Mouse (Mus musculus): ENCODE measurements around the gene Ralgapa2. TPM values are rescaled to one million over a fixed set of nuclear protein-coding genes. Genes with fewer than 3 reads are reported as not detected.
A peak's percentile ranks its signal among the peaks of the same experiment; 100 is the strongest.

The Ralgapa2 gene
- total RNA-seq, 2 experiments from 2014 or later, result 20.3 to 22.5 TPM

DNA sequence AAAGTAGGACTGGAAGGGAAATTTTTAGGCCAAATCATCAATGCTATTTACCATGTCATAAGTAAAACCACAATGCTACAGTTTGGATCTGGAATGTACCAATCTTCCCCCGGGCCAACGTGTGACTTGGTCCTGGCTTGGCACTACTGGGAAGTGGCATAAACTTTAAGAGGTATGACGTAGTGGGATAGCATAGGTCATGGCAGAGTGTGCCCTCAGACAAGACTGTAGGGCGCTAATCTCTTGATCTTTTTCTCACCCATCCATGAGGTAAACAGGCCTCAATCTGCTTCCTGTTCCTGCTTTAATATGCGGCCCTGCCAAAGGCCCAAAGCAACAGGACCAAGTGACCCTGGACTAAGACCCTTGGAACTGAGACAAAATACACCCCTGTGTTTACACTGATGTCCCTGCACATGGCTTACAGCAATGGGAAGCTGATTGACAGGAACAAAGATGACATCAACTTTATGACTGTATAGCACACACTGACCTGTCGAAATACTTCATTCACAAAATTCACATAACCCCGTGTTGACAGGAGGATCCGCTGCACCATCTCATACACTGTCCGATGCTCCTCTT is 68.8 kb downstream of the Ralgapa2 start:
- DNase-seq (ENCODE audit: low spot score in 2 of 2), result no peak

DNA sequence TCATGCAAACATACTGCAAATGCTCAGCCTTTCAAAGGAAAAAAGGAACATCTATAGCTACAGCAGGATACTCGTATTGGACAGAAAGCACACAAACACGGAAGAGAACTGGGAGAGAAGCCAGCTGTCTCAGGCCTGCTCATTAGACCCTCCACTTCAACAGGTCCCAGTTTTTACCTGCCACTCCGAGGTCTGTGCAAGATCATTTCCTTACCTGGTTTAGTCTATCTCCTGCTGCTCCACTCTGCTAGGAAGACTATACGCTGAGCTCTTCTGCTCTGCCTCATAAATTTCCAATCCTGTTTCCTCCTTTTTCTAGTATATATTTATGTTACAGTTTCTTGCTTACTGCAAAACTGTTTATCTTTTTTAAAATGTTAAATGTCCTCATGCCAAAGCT is 70.4 kb downstream of the Ralgapa2 start:
- DNase-seq (ENCODE audit: low spot score in 2 of 2), result no peak

DNA sequence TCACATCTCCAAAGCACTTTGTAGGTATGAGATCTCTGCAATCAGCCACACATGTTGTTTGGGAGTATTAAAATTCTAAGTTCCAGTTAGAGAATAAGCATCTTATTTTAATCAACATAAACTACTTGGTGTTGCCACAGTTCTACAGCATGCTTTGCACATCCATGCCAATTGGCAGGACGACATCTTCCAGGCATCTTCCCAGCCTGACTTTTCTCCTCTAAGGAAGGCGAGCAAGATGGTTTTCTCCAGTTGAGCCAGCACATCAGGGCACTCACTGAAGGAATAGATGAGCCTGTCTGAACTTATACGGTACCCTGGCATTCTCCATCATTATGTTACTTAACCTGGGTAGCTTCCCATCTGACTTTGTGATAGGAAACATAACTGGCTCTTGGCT is 83.4 kb downstream of the Ralgapa2 start:
- DNase-seq (ENCODE audit: low spot score in 2 of 2), result no peak

DNA sequence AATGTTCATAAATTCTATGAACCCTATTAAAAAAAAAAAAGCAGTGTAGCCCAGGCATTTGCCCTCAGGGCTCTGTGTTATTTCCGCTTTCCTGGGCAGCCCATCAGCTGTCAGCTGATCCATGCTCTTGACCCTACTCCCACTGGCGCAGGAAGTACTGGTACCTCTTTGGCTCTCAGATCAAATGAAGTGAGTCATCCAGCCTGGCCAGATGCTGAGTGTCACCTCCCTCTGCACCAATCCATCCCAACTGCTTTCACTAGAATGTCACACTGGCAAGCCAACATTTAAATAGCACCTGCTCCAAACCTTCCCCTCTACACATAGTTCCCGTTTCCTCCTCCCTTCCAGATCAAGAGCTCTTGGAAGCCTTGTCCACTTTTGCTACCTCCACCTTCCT is 84.8 kb downstream of the Ralgapa2 start:
- DNase-seq (ENCODE audit: low spot score in 2 of 2), result no peak

DNA sequence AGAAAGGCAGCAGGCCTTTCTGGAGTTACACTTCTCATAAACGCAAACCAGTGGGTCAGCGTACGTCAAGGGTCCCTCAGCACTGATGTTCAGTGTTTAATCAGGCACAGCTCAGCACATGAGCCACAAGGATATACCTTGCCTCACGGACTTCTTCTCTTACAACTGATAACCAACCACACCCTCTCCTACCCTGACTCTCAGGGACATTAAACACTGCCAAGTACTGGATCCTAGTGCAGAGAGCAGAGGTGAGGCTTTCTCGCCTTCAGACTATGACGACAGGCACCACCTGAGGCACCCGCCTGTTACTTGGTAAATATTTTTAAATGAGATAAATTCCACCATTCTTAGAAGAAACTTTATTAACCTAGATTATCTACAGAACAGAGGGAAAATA is 85.8 kb downstream of the Ralgapa2 start:
- DNase-seq (ENCODE audit: low spot score in 2 of 2), result no peak

DNA sequence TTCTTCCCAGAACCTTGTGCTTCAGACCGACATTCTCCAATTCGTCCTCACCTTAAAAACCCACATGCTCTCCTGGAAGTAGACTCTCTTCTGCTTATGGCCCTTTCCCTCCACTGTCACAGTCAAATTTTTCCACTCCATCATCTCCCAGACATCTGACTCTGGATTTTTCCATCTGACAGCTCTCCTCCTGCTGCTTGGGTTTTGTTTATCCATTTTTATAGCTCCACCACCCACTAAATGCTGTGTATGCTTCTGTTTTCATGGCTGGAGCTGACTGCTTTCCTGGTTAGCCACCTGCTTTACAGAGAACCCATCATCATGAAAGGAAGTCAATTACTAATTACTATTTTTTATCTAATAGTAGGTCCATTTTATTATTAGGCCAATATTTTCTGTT is 86.9 kb downstream of the Ralgapa2 start:
- DNase-seq (ENCODE audit: low spot score in 2 of 2), result peak; percentile 13 to 64

DNA sequence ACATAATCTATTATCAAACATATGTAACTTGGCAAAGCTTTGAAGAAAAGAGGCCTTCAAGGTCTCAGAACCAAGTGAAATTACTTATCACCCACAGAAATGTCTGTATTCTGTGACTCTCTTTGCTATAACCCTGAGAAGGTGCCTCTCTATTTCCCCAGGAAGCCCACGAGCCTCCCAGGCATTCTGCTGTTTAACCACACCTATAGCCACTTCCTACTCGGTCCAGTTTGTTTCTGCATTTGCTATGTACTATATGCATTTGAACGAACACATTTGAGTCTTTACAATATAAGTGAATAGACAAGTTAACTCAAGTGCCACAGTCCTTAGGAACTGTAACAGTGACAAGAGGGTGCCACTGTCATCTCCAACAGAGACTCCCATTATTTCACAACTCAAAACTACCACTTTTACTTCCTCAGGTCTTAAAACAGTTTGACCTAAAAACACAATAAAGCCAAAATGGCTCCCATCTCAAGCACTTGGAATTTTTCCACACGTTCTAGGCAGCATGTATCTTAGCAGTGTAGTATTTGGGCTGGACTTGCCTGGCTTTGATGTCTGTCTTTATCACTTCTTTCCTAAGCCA is 88.3 kb downstream of the Ralgapa2 start:
- DNase-seq (ENCODE audit: low spot score in 2 of 2), result no peak

DNA sequence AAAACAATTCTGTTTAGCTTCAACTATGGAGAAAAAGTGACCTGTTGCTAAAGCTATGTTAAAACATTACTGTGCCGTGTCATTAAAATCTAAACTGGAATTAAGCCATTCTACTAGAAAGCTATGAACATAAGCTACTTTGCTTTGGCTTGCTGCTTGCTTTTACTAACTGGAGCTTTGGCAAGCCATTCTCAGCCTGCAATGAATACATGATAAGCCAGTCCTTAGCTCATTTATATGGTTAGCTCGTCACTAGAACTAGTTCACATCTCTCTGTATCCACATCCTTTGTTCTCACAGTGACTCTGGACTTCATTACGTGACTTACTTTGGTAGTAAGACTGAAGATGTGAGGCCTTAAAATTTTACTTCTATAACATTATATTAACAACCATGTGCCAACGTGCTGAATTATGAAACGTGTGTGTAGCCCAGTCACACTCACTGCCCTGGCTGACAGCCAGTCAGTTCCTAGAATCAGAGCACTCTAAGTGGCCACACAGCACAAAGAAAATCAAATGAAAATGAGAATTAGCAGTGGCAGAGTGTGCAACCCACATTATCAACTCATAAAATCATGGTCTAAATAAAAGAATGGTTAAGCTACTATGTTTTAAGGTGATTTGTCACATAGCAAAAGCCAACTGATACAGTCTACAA is 89.0 kb downstream of the Ralgapa2 start:
- DNase-seq (ENCODE audit: low spot score in 2 of 2), result peak in 1 of 2 experiments; percentile 41

DNA sequence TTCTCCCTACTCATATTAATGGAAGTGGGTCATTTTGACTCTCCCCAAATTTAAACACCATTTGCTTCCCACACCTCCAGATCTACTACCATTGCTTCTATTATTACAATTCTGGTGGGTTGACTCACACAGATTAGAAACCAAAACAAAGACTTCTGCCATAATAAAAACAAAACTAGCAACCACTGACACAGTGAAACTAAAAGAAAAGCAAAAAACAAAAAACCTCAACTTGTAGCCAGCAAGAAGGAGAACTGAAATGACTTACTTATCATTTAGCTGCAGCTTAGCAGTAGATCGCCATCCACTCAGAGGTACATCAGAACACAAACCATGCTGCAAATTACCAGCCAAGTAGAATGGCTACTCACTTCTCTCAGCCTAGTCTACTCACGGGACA is 95.9 kb downstream of the Ralgapa2 start:
- no peak for DNase-seq (ENCODE audit: low spot score in 2 of 2)

DNA sequence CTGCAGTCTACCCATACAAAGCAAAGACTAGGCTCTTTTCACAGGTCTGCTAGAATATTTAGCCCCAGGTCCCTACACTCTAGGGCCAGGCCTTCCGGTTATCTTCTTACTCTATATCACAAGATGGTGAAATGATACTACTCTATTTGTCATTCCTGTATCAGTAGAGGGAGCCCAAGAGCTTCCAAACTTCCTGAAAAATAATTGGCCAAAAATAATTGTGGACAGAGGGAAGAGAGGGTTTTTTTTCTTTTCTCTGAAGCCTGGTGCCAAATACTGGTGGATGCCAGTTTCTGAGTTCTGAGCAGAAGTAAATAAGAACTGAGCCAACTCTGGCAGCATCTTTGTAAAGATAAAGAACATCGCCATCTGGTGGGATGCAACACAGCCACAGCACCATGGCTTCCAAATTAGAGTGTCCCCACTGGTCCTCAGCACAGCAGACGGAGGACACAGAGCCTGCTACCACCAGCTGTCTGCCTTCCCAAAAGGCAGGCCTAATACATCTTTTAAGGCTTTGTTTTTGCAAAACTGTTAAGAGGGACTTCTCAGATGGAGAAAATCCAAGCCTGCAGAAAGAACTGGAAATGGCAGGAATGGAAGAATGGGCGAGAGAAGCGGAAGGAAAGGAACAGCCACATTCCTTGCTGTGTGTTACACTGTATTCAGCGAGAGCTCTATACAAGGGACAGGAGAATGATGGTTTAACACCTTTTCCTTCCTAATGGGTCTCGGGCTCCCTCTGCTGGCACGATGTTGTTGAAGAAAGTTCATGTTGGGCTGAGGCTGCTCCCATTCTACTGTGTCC is 97.5 kb downstream of the Ralgapa2 start:
- DNase-seq (ENCODE audit: low spot score in 2 of 2), result peak; percentile 79 to 90

DNA sequence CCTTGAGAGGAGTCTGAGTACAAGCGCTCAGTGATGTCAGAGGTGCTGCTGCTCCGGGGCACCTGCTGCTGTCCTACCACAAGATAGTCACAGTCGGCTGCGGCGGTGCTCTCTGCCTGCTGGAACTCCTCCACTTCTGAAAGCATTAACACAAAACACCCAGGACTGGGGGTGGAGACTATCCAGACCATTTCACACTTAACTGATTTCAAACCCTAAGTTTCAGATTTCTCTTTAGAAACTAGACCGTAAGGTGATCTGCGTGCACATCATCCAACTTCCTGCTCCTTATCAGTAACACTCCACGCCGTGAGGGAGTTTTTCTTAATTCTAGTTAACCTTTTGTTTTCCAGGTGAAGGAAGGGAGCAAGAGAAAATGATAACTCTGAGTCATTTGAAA is 99.4 kb downstream of the Ralgapa2 start:
- DNase-seq (ENCODE audit: low spot score in 2 of 2), result no peak

DNA sequence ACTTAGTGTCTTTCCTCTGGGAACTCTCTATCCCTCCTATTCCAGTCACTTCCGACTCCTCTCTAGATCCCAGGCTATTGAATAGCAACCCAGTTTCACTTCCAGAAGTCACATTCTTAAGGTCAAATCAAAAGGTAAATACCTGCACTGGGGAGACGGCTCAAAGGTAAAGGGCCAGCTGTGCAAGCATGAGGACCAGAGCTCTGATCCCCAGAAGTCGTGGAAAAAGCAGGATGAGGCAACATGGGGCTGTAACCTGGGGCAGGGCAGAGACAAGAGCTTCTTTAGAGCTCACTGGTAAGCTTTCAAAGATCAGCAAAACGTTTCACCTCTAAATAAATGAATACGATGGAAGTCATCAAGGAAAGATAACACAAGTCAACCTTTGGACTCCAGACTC is 100.2 kb downstream of the Ralgapa2 start:
- no peak for DNase-seq (ENCODE audit: low spot score in 2 of 2)

DNA sequence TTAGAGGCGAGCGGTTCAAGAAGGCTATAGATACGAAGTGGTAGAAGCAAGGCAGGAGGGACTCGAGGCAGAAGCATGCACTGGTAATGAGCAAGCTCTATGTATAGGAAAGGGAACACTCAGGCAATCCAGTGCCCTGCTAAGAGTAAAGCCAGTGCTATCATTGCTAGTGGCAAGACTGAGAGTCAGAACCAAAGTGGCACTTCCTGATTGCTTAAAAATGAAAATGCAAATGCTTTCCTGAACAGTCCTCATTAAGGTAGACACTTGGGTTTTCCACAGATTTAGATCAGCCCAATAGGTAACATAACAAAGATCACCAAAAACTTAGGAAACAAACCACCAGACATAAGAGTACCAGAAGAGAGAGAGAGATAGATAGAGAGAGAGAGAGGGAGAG is 105.1 kb downstream of the Ralgapa2 start:
- no peak for DNase-seq (ENCODE audit: low spot score in 2 of 2)

DNA sequence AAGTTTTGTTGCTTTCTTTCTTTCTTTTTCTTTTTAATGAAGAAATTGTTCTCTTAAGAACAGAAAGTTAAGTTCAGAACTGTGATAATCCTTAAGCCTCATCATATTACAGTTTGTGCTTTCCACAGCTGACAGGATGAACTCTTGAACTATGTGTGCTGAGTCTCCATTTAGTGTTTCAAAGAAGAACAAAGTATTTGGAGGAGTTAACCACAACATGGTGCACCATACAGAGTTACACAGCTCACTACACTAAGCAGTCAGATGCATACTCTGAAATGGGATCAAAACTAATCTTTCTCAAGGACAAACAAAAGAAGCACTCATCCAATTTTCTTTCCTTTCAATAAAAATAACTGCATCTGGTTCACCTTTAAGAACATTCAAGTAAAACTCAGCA is 110.6 kb downstream of the Ralgapa2 start:
- DNase-seq (ENCODE audit: low spot score in 2 of 2), result no peak

DNA sequence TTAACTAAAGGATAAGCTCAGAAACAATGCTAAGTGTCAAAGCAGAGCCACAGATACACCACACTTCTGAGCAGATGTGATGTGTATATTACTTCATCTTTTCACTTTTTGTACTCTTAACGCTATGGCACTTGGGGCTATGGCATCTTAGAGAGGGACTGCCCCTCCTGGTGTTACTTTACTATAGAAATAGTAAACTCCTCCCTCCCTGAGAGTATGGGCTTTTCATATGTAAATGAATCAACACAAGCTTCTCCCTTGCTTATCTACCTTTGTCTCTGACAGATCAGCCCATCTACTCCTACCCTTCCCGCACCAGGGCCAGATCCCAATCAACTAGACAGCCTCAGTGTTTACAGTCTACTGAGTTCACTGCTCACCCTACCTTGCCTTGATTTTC is 111.4 kb downstream of the Ralgapa2 start:
- no peak for DNase-seq (ENCODE audit: low spot score in 2 of 2)

DNA sequence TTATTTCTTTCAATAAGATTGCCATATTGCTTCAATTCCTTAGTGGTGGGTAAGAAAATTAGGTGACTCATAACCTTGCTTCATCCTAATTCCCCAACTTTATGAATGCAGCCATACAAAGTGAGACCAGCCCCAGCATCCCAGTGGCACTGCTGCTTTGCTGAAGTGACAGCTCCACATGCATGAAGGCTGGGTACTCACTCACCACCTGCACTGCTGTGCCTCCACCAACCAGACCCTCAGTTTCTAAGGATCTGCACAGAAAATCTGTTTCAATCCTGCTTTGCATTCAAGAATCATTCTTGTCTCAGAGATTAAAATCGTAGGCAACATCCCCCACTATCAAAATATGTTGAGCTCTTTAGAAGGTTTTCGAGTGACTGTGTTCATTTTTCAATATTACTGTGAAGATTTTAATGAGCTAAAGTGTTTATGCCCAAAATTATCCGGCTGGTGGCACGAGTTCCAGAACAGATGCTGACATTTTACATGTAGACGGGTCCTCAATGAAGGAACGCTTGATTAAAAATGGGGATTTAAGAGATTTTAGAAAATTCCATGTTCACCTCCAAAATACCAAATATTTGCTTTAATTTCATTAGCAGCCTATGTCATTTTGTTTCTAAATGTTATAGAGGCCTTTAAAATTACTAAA is 113.8 kb downstream of the Ralgapa2 start:
- peak in 1 of 2 experiments; percentile 67 for DNase-seq (ENCODE audit: low spot score in 2 of 2)

DNA sequence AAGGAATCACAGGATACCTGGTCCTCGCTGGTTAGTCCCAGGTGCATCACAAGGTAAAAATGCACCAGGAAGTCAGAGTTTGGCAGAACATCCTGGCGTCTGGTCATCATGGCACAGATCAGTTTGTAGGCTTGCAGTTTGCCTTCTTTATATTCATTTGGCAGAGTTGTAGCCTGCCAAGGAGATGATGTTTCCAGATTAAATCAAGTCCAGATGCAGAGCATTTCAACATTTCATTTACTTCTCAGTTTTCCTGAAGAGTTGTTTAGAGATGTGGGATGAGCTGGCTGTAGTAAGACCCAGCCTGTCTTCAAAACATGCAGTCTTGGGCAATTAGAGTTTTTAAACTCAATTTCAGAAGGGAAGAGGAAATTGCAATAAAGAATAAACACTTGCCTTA is 124.9 kb downstream of the Ralgapa2 start:
- DNase-seq (ENCODE audit: low spot score in 2 of 2), result no peak

DNA sequence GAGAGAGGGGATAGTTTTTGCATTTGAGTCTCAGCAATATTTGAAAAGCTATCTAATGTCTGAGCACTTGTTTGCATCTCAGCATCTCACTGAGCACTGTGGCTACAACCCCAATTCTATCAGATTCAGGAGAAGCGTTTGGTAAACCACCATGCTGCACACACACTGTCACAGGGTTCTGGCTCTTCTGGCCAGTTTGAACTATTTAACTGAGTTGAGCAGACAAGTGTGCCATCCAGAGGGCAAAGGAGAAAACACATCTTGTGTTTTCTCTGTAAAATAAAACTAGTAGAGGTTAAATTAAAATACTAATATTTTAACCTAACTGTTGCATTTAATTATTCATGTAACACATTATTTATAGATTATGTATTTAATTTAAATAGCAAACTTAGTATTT is 127.6 kb downstream of the Ralgapa2 start:
- no peak for DNase-seq (ENCODE audit: low spot score in 2 of 2)

DNA sequence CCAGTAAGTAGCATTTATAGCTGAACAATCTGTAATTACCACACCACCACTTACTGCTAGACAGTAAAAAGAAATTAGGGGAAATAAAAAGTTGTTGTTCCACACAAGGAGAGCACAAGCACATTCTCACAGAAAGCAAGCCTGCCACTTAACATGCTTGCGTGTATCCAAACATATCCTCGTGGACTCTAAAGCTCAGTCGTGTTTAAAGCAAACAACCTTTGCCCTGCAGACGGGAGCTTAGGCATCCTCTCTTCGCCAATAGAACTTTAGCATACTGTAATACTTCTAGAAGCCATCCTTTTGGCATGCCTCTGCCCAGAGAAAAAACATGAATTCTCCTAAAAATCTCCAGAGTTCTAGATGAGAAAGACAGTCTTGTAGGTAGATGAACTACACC is 135.9 kb downstream of the Ralgapa2 start:
- DNase-seq (ENCODE audit: low spot score in 2 of 2), result no peak

DNA sequence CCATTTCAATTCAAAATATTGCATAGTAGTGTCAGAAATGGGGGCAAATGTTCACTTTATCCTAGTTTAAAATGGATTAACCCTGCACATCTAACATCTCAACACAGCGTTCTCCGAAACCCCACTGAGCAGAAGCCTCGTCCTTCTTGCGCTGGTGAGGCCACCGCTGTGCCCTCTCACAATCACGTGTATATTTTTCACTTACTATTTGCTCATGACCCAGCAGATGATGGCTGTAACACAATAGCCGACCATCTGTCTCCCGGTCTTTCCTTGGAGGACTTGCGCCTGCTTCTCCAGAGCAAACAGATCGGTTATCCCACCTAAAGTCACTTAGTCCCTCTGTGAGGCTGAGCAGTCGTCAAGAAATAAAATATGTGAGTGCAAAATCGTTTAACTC is 146.0 kb downstream of the Ralgapa2 start:
- no peak for DNase-seq (ENCODE audit: low spot score in 2 of 2)

DNA sequence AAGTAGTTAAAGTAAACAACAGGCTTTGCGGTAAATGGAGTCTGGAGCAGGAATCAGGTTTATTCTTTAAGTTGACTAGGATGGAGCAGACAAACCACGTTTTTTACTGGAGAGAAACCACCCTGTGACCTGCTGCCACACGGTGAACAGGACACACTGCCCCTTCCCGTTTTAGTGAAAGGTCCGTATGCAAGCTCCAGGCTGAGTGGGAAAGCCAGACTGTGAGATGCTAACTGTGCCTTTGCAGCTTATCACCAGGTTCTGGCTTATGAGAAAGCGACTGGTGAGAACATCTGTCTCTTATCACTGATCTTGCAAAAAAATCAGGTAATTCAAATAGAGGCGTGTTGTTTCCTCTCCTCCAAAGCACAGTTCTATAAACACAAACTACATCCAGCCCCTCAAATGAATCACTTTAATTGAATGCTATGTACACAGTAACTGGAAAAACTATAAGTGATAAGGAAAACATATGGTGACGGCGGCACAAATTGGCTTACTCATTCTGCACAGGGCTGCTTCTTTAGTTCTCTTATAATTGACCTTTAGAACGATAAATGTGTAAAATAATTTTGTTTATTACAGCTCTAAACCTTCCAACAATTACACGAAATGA is 146.7 kb downstream of the Ralgapa2 start:
- no peak for DNase-seq (ENCODE audit: low spot score in 2 of 2)

All from layer of hippocampus, postnatal 14 days (tissue).